Mouse (Mus musculus) B cell, adult 2 months (primary cell): ENCODE results near the gene Il1rap.

Experiments
- DNase-seq, 2 experiments: peaks; one replicate each; pipeline ENCODE4 v3.0.0; 2022

Il1rap gene

GRCm38 (mm10) chr16:26612499-26613220 is 31.2 kb downstream of the Il1rap start:
- DNase-seq: no peak

DNA sequence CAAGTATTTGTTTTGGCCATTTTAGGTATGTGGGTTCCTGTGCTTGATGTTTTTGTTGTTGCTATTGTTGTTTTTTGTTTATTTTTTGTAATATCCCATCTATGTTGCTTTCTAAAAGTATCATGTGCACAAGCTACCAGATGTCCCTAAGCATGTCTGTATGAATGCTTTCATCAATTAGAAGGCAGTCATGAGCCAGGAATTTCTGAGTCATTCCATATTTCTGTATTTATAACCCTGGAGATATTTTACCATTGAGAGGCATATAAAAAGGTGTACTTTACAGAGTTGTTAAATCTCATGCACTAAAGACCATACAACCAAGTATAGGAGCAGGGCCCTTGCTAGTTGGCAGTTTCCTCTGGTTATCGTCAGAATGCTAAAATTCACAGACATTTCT is 41.6 kb downstream of the Il1rap start:
- no peak for DNase-seq

GRCm38 (mm10) chr16:26626065-26626464 is 44.6 kb downstream of the Il1rap start:
- DNase-seq: no peak

DNA sequence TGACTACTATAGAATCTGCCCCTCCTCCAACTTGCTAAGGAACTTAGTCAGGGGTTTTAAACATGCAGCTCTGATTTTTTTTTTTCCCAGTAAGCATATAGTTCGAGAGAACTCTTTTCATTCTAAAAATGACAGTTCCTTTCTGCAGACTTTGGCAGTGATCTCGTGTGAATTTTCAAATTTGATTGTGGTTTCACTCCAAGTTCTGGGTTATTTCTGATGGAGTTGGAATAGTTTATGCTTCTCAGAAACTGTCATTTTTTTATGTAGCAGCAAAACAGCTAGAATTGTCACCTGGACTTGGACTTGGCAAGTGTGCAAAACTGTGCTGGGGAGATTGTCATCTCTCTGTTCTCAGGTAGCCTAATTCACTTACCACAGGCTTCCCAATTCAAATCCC is 53.3 kb downstream of the Il1rap start:
- no peak for DNase-seq

DNA sequence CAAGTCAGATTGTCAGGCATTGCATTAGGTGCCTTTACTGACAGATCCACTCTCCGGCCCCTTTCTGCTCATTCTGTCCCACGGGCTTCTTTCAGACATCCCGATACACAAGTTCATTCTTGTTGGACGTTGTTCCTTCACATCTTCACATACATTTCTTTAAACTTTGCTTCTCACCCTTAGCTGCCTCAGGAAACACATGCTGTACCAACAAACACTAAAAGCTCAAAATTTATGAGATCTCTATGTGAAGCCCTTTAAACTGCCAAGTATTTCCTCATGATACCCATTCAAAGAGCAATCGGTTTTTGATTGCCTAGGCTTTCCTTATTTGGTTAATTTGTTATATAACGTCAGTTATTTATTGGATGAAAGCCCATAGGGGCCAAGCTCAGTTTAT is 61.6 kb downstream of the Il1rap start:
- no peak for DNase-seq

- DNase-seq: no peak
These were observed 64.6 kb downstream of the Il1rap start for GRCm38 (mm10) chr16:26646066-26646465.

DNA sequence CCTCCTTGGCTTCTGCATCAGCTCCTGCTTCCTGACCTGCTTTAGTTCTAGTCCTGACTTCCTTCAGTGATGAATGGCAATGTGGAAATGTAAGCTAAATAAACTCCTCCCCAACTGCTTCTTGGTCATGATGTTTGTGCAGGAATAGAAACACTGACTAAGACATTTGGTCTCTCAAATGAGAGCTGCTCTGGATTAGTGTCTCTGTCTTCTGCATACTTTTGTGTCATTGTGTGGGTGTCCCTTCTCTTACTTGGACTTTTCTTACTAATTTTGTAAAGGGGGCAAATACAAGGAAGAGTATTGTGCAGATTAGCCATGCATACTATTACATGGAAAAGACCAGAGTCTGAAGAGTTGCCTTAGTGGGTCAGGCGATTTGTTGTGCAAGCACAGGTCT is 65.5 kb downstream of the Il1rap start:
- DNase-seq: no peak

- no peak for DNase-seq
These were observed 81.4 kb downstream of the Il1rap start for GRCm38 (mm10) chr16:26662722-26663436.

DNA sequence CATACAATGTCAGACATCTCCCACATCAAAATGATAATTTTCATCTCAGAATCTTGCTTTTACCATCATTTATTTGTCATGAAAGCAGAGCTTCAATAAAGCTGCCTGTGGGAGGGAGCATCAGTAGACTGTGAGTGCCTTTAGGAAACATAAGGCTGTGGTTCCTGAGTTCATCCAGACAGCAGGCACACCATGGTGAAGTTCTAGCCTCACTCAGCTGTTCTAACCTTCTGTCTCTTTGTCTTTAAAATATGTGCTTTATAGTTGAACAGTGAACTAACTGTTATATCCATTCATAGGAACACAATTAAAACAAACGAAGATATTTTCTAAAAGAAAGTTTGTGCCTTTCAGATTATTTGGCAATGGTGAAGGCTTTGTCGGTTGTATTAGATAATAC is 84.9 kb downstream of the Il1rap start:
- no peak for DNase-seq

DNA sequence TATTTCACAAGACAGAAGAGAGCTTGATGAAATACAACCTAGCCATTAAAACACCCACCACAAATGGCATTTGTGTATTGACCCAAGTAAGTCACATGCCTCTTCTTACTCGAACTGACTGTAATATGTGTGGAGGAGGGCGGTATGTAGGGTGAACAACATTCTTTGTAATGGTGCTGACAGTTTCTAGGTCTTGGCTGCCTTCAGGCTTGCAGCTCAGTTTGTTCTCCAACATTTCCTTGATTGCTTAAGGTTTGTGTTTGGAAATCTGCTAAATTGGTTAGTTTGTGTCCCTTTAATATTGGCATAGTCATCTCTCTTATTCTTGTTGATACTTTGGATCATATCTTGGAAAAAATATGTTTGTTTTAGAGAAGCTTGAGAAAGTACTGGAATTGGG is 87.6 kb downstream of the Il1rap start:
- DNase-seq: no peak

DNA sequence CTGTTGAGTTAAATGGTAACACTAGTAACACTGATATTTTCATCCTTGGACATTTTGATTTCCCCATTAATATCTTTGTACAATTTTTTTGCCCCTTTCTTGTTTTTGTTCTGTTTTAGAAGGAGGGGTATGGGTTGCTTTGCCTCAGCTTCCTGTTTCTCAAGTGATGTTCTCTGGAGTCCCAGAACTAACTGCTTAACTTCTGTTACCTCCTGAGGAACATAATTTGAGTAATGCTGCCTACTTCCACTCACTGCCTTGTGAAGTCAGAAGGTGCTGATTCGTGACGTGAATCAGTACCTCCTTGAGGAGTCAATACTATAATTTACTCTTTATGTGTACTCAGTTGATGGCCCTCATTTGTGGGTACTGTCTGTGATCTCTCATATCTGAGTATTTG is 98.9 kb downstream of the Il1rap start:
- DNase-seq: no peak

GRCm38 (mm10) chr16:26689771-26690170 is 108.3 kb downstream of the Il1rap start:
- DNase-seq: peak; percentile 42 to 50

- no peak for DNase-seq
These were observed 109.8 kb downstream of the Il1rap start for GRCm38 (mm10) chr16:26691294-26691693.

- DNase-seq: no peak
These were observed 116.6 kb downstream of the Il1rap start for GRCm38 (mm10) chr16:26698076-26698475.

DNA sequence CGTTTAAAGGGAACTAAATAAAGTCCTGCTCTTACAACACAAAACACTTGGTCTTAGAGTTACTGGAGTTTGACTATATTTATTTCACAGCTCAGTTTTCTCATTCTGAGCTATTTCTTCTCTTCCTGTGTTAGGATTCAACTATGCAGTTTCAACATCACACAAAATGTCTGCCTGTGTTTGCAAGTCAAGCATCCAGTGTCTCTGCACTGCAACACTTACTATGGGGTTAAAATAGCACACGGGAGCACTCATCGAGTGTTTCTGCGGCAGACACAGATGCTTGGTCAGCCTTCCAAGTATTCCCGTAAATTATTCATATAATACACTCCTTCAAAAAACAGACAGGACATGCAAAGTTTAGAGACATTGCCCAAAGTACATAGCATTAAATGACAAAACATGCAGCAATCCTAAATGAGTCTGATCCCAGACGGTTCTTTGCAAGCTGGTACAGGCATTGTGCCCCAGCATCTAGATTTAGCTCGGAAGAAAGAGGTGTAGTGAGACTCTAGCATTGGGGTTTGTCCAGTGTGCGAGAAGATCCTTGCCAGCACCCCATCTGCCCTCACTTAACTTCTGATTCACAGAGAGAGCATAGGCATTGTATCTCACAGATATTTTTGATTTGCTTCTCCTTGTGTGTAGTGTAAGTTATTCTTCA is 119.1 kb downstream of the Il1rap start:
- DNase-seq: no peak

DNA sequence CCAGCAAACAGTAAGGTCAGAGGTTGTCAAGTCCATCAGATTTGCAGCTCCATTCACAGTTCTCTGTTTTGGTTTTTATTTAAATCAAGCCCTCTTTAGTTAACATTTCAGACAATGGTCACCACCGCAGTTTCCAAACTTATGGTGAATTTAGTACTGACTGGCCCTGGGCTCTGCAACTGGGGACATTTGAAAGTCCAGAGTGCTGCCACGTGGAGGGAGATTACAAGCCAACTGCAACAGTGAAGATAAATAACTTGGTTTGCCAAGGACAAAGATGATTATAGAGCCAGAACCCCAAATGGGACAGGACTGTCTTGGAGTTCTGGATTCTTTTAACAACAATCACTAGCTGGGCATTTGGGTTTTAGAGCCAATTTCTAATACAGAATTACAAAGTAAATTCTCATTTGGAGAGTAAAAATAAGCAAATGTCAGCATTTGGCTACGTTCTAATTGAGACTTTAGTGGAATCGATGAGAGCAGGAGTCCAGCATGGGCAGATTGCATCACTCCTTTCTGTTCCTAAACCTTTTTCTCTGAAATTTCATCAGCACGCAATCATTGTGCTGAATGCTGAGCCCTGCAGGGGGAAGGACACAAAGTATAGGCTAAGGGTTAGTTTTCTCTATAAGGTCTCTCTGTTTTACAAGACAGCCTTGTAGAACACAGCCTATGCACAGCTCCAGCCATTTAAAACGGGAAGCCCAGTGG is 124.3 kb downstream of the Il1rap start:
- no peak for DNase-seq

DNA sequence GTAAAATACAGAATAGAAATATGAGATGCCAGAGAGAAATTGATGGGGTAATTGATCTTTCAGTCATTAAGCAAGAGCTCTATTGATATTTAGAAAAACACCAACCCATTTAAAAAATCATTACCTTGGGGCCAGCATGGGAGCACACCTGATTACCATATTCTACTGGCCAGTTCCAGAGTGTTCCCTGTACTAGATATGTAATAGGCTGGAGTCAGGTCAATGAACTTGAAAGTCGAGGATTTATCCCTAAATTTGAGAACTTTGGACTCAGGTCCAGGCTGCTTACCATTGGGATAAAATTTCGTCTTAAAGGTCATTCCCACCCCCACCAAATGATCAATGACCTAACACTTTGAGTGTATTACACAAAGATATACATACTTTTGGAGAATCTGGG is 125.0 kb downstream of the Il1rap start:
- no peak for DNase-seq

DNA sequence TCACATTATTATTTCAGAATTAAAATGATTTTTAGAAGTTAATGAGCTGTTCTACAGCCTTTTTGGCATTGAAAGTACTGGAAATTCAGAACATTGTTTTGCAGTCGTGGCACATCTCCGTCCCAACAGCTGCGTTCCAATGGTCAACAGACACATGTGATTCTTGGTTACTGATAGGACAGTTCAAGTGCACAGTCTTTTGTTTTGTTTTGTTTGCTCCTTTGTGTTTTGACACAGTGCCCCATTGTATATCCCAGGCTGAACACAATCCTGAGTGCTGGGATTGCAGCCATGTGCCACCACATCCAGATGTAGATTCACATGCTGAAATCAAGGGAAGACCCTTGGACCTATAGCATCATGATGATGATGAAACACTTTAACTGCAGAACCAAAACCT is 129.4 kb downstream of the Il1rap start:
- DNase-seq: no peak

GRCm38 (mm10) chr16:26713538-26714316 is 132.2 kb downstream of the Il1rap start:
- no peak for DNase-seq

- DNase-seq: no peak
These were observed 141.0 kb downstream of the Il1rap start for GRCm38 (mm10) chr16:26722464-26722863.

- no peak for DNase-seq
These were observed 142.6 kb downstream of the Il1rap start for GRCm38 (mm10) chr16:26723952-26724747.

DNA sequence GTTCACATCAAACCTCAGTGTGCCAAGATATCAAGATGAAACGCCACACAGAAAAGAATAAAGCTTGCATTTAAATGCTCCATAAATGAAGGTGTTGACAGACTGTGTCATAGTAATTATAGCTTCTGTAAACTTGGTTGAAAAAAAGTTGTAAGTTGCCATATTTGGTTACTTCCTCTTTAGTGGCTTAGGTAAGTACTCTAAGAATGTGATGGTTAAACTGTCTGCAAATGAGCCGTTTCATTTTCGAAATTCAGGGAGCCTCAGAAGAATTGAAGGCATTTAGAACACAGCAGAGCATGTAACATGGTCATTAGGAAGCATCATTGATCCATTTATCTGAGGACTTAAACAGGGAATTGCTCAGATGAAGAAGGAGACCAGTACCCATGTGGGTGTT is 146.6 kb downstream of the Il1rap start:
- no peak for DNase-seq
